In genomic region chr14:48143141-48143540, GRCm38 (mm10) we compare ENCODE assay signal across 22 mouse cellular contexts. TPM values are rescaled to one million over a fixed set of nuclear protein-coding genes. Genes with fewer than 3 reads are reported as not detected.
A peak's percentile ranks its signal among the peaks of the same experiment; 100 is the strongest.
DNase-seq lines count a peak whose midpoint lies in the region; ATAC-seq and TF ChIP-seq lines count a peak whose summit lies in the region.
"Had no signal": no experiment of that assay in that cellular context is flagged by ENCODE, and none has a peak within 500 bp of the region (broad histone marks: within the 10 kb centered on the region; RNA-seq: fewer than 3 reads in every experiment).

No protein-coding gene starts in this region.

- no peak for TF ChIP-seq CTCF in forebrain, postnatal 0 days (IDR thresholded peaks at IDR 0.05; ENCODE audit: low read depth)

- no peaks in the 10 kb centered on the region for H3K4me1 ChIP-seq in forebrain, postnatal 0 days (ENCODE audit: insufficient read depth)
- H3K4me1 ChIP-seq in forebrain, embryonic 11.5 days (replicated peaks; ENCODE audit: control insufficient read depth, insufficient read depth, low read length), result peaks cover 7% of the 10 kb centered on the region; the same call in 1 of the 2 replicates
- peaks cover 33% of the 10 kb centered on the region for H3K4me1 ChIP-seq in midbrain, embryonic 10.5 days
- H3K4me1 ChIP-seq in midbrain, embryonic 16.5 days (ENCODE audit: control insufficient read depth, insufficient read depth, low read length), result peaks cover 10% of the 10 kb centered on the region; the same call in 1 of the 2 replicates
- peaks cover 31% of the 10 kb centered on the region for H3K4me1 ChIP-seq in hindbrain, embryonic 13.5 days (replicated peaks)
- H3K4me1 ChIP-seq in neural tube, embryonic 14.5 days (ENCODE audit: control insufficient read depth, insufficient read depth, low read length), result peaks cover 7% of the 10 kb centered on the region; the same call in 1 of the 2 replicates

- H3K4me2 ChIP-seq in forebrain, postnatal 0 days (ENCODE audit: low read depth), result no peak overlapping the region
- H3K4me2 ChIP-seq in forebrain, embryonic 11.5 days (ENCODE audit: low read depth, low read length, severe bottlenecking), result no peak overlapping the region
- H3K4me2 ChIP-seq in midbrain, embryonic 16.5 days (ENCODE audit: low read length), result no peak overlapping the region
- H3K4me2 ChIP-seq in hindbrain, embryonic 13.5 days, result no peak overlapping the region
- no peak overlapping the region for H3K4me2 ChIP-seq in neural tube, embryonic 14.5 days (ENCODE audit: low read depth, low read length)
- H3K4me2 ChIP-seq: heart, embryonic 15.5 days; intestine, embryonic 15.5 days; liver, embryonic 13.5 days had no signal

- no peaks in the 10 kb centered on the region for H3K36me3 ChIP-seq in forebrain, postnatal 0 days (ENCODE audit: insufficient read depth)
- H3K36me3 ChIP-seq in forebrain, embryonic 11.5 days (ENCODE audit: control insufficient read depth, insufficient read depth, low read length), result no peaks in the 10 kb centered on the region
- H3K36me3 ChIP-seq in midbrain, embryonic 10.5 days, result peaks cover 21% of the 10 kb centered on the region; the same call in 1 of the 2 replicates
- H3K36me3 ChIP-seq in midbrain, embryonic 16.5 days (ENCODE audit: control insufficient read depth, insufficient read depth, low read length), result no peaks in the 10 kb centered on the region
- H3K36me3 ChIP-seq in hindbrain, embryonic 13.5 days, result no peaks in the 10 kb centered on the region
- no peaks in the 10 kb centered on the region for H3K36me3 ChIP-seq in neural tube, embryonic 14.5 days (ENCODE audit: control insufficient read depth, insufficient read depth, low read length)
- H3K36me3 ChIP-seq: heart, embryonic 15.5 days; intestine, embryonic 15.5 days; liver, embryonic 13.5 days had no signal

- H3K9ac ChIP-seq in forebrain, postnatal 0 days, result no peak overlapping the region
- no peak overlapping the region for H3K9ac ChIP-seq in forebrain, embryonic 11.5 days (ENCODE audit: low read length)
- no peak overlapping the region for H3K9ac ChIP-seq in midbrain, embryonic 16.5 days (ENCODE audit: low read depth, low read length)
- H3K9ac ChIP-seq in hindbrain, embryonic 13.5 days, result peak overlapping the region; percentile 51; the same call in 1 of the 2 replicates
- H3K9ac ChIP-seq in neural tube, embryonic 14.5 days (replicated peaks; ENCODE audit: low read depth, low read length), result no peak overlapping the region
- H3K9ac ChIP-seq: heart, embryonic 15.5 days; intestine, embryonic 15.5 days; liver, embryonic 13.5 days had no signal

- no peak for DNase-seq in forebrain, postnatal 0 days
- DNase-seq in forebrain, embryonic 11.5 days (ENCODE audit: low spot score), result no peak
- DNase-seq in midbrain, embryonic 10.5 days (ENCODE audit: low spot score), result no peak
- DNase-seq in adrenal gland, adult (ENCODE audit: inconsistent age in 2 of 2, low spot score in 1 of 2), result no peak
- DNase-seq: adrenal gland, postnatal 36 days; B cell, adult 2 months; cerebellum, adult 11-12 months; cerebellum, postnatal 25 days; gastrocnemius, adult 2 months; heart, postnatal 4 days; left cerebral cortex, postnatal 4 days; liver, embryonic 13.5 days; midbrain, embryonic 14.5 days; spleen, adult 18-20 months; thymus, postnatal 36 days had no signal

- peak; percentile 16; the same call in 1 of the 2 replicates for ATAC-seq in forebrain, postnatal 0 days
- ATAC-seq in forebrain, embryonic 11.5 days (replicated peaks; ENCODE audit: low FRiP score), result no peak
- no peak for ATAC-seq in midbrain, embryonic 16.5 days
- ATAC-seq in hindbrain, embryonic 13.5 days (ENCODE audit: low FRiP score), result no peak
- peak; percentile 50 for ATAC-seq in neural tube, embryonic 14.5 days (ENCODE audit: low read depth)
- ATAC-seq: intestine, embryonic 15.5 days; lung, postnatal 0 days had no signal

- H3K27ac ChIP-seq in forebrain, postnatal 0 days (ENCODE audit: low read depth, low read length), result no peak overlapping the region
- H3K27ac ChIP-seq in forebrain, embryonic 11.5 days (ENCODE audit: low read depth, low read length), result no peak overlapping the region
- peak overlapping the region; percentile 63 for H3K27ac ChIP-seq in midbrain, embryonic 10.5 days (replicated peaks)
- no peak overlapping the region for H3K27ac ChIP-seq in midbrain, embryonic 16.5 days (ENCODE audit: low read length)
- no peak overlapping the region for H3K27ac ChIP-seq in hindbrain, embryonic 13.5 days
- no peak overlapping the region for H3K27ac ChIP-seq in neural tube, embryonic 14.5 days (ENCODE audit: low read depth, low read length)
- H3K27ac ChIP-seq: gastrocnemius, adult 2 months; heart, embryonic 15.5 days; intestine, embryonic 15.5 days; left cerebral cortex, adult 2 months; liver, embryonic 13.5 days had no signal

- H3K27me3 ChIP-seq in forebrain, postnatal 0 days (ENCODE audit: insufficient read depth, low read length), result no peaks in the 10 kb centered on the region
- no peaks in the 10 kb centered on the region for H3K27me3 ChIP-seq in forebrain, embryonic 11.5 days (ENCODE audit: control insufficient read depth, insufficient read depth, low read length)
- H3K27me3 ChIP-seq in midbrain, embryonic 10.5 days (ENCODE audit: low read depth, poor library complexity, severe bottlenecking), result no peaks in the 10 kb centered on the region
- H3K27me3 ChIP-seq in midbrain, embryonic 16.5 days (ENCODE audit: control insufficient read depth, insufficient read depth, low read depth, low read length), result no peaks in the 10 kb centered on the region
- H3K27me3 ChIP-seq in hindbrain, embryonic 13.5 days, result no peaks in the 10 kb centered on the region
- H3K27me3 ChIP-seq in neural tube, embryonic 14.5 days (ENCODE audit: control insufficient read depth, insufficient read depth, low read length), result no peaks in the 10 kb centered on the region
- H3K27me3 ChIP-seq: intestine, embryonic 15.5 days; liver, embryonic 13.5 days had no signal

- 26% methylated on average over 4 of the region's 4 CpGs for WGBS in forebrain, postnatal 0 days
- WGBS in forebrain, embryonic 11.5 days, result 33% methylated on average over 4 of the region's 4 CpGs
- 49% methylated on average over 4 of the region's 4 CpGs for WGBS in midbrain, embryonic 10.5 days
- 50% methylated on average over 4 of the region's 4 CpGs for WGBS in midbrain, embryonic 16.5 days
- WGBS in hindbrain, embryonic 13.5 days, result 32% methylated on average over 4 of the region's 4 CpGs
- 37% methylated on average over 4 of the region's 4 CpGs for WGBS in neural tube, embryonic 14.5 days

- no peaks in the 10 kb centered on the region for H3K9me3 ChIP-seq in forebrain, postnatal 0 days (ENCODE audit: low read length)
- H3K9me3 ChIP-seq in forebrain, embryonic 11.5 days (ENCODE audit: control insufficient read depth, low read length), result no peaks in the 10 kb centered on the region
- no peaks in the 10 kb centered on the region for H3K9me3 ChIP-seq in midbrain, embryonic 10.5 days (replicated peaks)
- no peaks in the 10 kb centered on the region for H3K9me3 ChIP-seq in midbrain, embryonic 16.5 days (replicated peaks; ENCODE audit: control insufficient read depth, low read length, poor library complexity, severe bottlenecking)
- H3K9me3 ChIP-seq in hindbrain, embryonic 13.5 days, result no peaks in the 10 kb centered on the region
- no peaks in the 10 kb centered on the region for H3K9me3 ChIP-seq in neural tube, embryonic 14.5 days (ENCODE audit: control insufficient read depth, low read length)
- H3K9me3 ChIP-seq: heart, embryonic 15.5 days; intestine, embryonic 15.5 days; liver, embryonic 13.5 days had no signal

- no peak overlapping the region for H3K4me3 ChIP-seq in forebrain, postnatal 0 days (ENCODE audit: low read depth, low read length)
- H3K4me3 ChIP-seq in forebrain, embryonic 11.5 days (ENCODE audit: low read depth, low read length), result no peak overlapping the region
- H3K4me3 ChIP-seq in midbrain, embryonic 10.5 days, result no peak overlapping the region
- H3K4me3 ChIP-seq in midbrain, embryonic 16.5 days (ENCODE audit: low read depth, low read length), result no peak overlapping the region
- no peak overlapping the region for H3K4me3 ChIP-seq in hindbrain, embryonic 13.5 days
- no peak overlapping the region for H3K4me3 ChIP-seq in neural tube, embryonic 14.5 days (ENCODE audit: low read depth, low read length)
- H3K4me3 ChIP-seq: gastrocnemius, adult 2 months; heart, embryonic 15.5 days; intestine, embryonic 15.5 days; left cerebral cortex, adult 2 months; liver, embryonic 13.5 days had no signal

RNA-seq across cellular contexts. Expression of gene Peli2, which starts 22.5 kb away (rescaled TPM):
- total RNA-seq in forebrain, postnatal 0 days (2014; rRNA removed), result 12.2 and 16.4 TPM in 2 replicates
- polyA plus RNA-seq in forebrain, postnatal 0 days (2015; fragmentation: Nextera tagmentation; extraction: Ambion mirVana), result 6.6 and 8.8 TPM in 2 replicates
- polyA plus RNA-seq in forebrain, embryonic 11.5 days (2014; fragmentation: Nextera tagmentation; extraction: Ambion mirVana), result 8.6 and 8.8 TPM in 2 replicates
- 11.9 and 12.6 TPM in 2 replicates for polyA plus RNA-seq in midbrain, embryonic 10.5 days (2016; fragmentation: Nextera tagmentation; extraction: Ambion mirVana)
- 4.6 and 5.0 TPM in 2 replicates for polyA plus RNA-seq in midbrain, embryonic 16.5 days (2015; fragmentation: Nextera tagmentation; extraction: Ambion mirVana)
- polyA plus RNA-seq in hindbrain, embryonic 13.5 days (2015; fragmentation: Nextera tagmentation; extraction: Ambion mirVana), result 8.3 and 10.6 TPM in 2 replicates
- 7.5 and 13.3 TPM in 2 replicates for polyA plus RNA-seq in neural tube, embryonic 14.5 days (2014; fragmentation: Nextera tagmentation; extraction: Ambion mirVana)

Comparison
In these comparisons a context has a peak if more than half of its experiments do, and no peak if none do; other contexts are left out.
1. ATAC-seq: peak in forebrain, postnatal 0 days (single experiment) and neural tube, embryonic 14.5 days (single experiment); none in forebrain, embryonic 11.5 days (single experiment), midbrain, embryonic 16.5 days (single experiment) and hindbrain, embryonic 13.5 days (single experiment).